Mouse (Mus musculus) heart, embryonic 14.5 days (tissue): ENCODE measurements at regions not wholly inside any gene's neighbourhood (a gene's known extent, or its start where the extent isn't known, plus 50 kb on each side); places are given as distances from the start of the nearest gene placed in this dataset.

Experiments used
- ATAC-seq: fragments of 200-750 bp; cut with Nextera tagmentation; 2 replicates; pipeline ENCODE4 v1.8.0; 2017; ENCODE audit warnings: low read depth, moderate TSS enrichment; ENCODE audit not compliant: insufficient number of reproducible peaks, insufficient read depth, low FRiP score
- H3K27ac ChIP-seq, 2 experiments: fragments of 200-500 bp in 1 of 2; fragments of 300-500 bp in 1 of 2; sonication (generic) in 1 of 2; replicated peaks in 1 of 2; 2 replicates each; pipeline ENCODE4 v1.5.1; 2012 to 2014; ENCODE audit warnings: low read depth in 2 of 2, low read length in 2 of 2, control low read depth in 1 of 2, mild to moderate bottlenecking in 1 of 2, mixed read lengths in 1 of 2; ENCODE audit not compliant: control insufficient read depth in 1 of 2, insufficient read depth in 1 of 2
- H3K27me3 ChIP-seq: fragments of 300-500 bp; sonication (generic); 2 replicates; pipeline ENCODE4 v1.6.1; 2014; ENCODE audit warnings: mild to moderate bottlenecking, low read length, control low read depth; ENCODE audit not compliant: control insufficient read depth, insufficient read depth
- H3K36me3 ChIP-seq: fragments of 300-500 bp; sonication (generic); 2 replicates; pipeline ENCODE4 v1.6.1; 2014; ENCODE audit warnings: mild to moderate bottlenecking, control low read depth, low read length, mixed read lengths; ENCODE audit not compliant: control insufficient read depth, insufficient read depth
- H3K4me1 ChIP-seq, 2 experiments: fragments of 200-500 bp in 1 of 2; fragments of 300-500 bp in 1 of 2; sonication (generic) in 1 of 2; 2 replicates each; pipeline ENCODE4 v1.6.1; 2012 to 2014; ENCODE audit warnings: low read length in 2 of 2, control low read depth in 1 of 2, mixed read lengths in 1 of 2; ENCODE audit not compliant: control insufficient read depth in 2 of 2, insufficient read depth in 2 of 2
- H3K4me2 ChIP-seq: fragments of 300-500 bp; sonication (generic); 2 replicates; pipeline ENCODE4 v1.6.1; 2014; ENCODE audit warnings: mild to moderate bottlenecking, low read length
- H3K4me3 ChIP-seq, 2 experiments: fragments of 200-500 bp in 1 of 2; fragments of 300-500 bp in 1 of 2; sonication (generic) in 1 of 2; 2 replicates each; pipeline ENCODE4 v1.5.1; 2012 to 2014; ENCODE audit warnings: low read length in 2 of 2, mild to moderate bottlenecking in 2 of 2, control low read depth in 1 of 2, low read depth in 1 of 2, moderate library complexity in 1 of 2; ENCODE audit not compliant: control insufficient read depth in 1 of 2, insufficient read depth in 1 of 2
- H3K9ac ChIP-seq: fragments of 300-500 bp; sonication (generic); 2 replicates; pipeline ENCODE4 v1.6.1; 2014; ENCODE audit warnings: mild to moderate bottlenecking, low read length
- H3K9me3 ChIP-seq: fragments of 300-500 bp; sonication (generic); 2 replicates; pipeline ENCODE4 v1.6.1; 2016; ENCODE audit warnings: low read length, control low read depth; ENCODE audit not compliant: control insufficient read depth
- WGBS: fragments of 180-500 bp; shearing (Covaris S2); extraction: QIAGEN DNeasy Blood & Tissue Kit; methylation state at CpG from one replicate; pipeline ENCODE4 v1.1.7; 2014; 5-methylcytosine and 5-hydroxymethylcytosine counted together

- H3K36me3 ChIP-seq, result no peaks in the 10 kb centered on the region
Measured at GRCm38 (mm10) chr10:93361654-93362195, 50.8 kb upstream of the Elk3 start.

GRCm38 (mm10) chr10:93364108-93364793, 53.3 kb upstream of the Elk3 start:
- H3K36me3 ChIP-seq, result no peaks in the 10 kb centered on the region
- H3K4me3 ChIP-seq, result no peak overlapping the region
- ATAC-seq, result no peak
- peaks cover 0 to 5% of the 10 kb centered on the region in 2 experiments; a peak in 2 of 4 replicates for H3K4me1 ChIP-seq
- WGBS, result 61% methylated on average over 3 of the region's 3 CpGs
- H3K4me2 ChIP-seq, result no peak overlapping the region
- H3K27me3 ChIP-seq, result no peaks in the 10 kb centered on the region
- H3K9me3 ChIP-seq, result no peaks in the 10 kb centered on the region
- no peak overlapping the region for H3K9ac ChIP-seq
- H3K27ac ChIP-seq, result no peak overlapping the region

More at GRCm38 (mm10) chr10:93361654-93362195, 50.8 kb upstream of the Elk3 start:
- Histone ChIP-seq H3K9ac (no peak overlapping the region), H3K27ac (no peak overlapping the region), H3K4me3 (no peak overlapping the region), H3K4me1 (peaks cover 0 to 5% of the 10 kb centered on the region in 2 experiments; a peak in 2 of 4 replicates), H3K4me2 (no peak overlapping the region), H3K27me3 (no peaks in the 10 kb centered on the region), H3K9me3 (no peaks in the 10 kb centered on the region)
- ATAC-seq, result no peak
- WGBS, result 73% methylated on average over 9 of the region's 9 CpGs

- no peaks in the 10 kb centered on the region for H3K9me3 ChIP-seq
- 73% methylated on average over 7 of the region's 7 CpGs for WGBS
- no peak overlapping the region for H3K4me3 ChIP-seq
- no peak overlapping the region for H3K9ac ChIP-seq
- H3K27ac ChIP-seq, result no peak overlapping the region
- no peak for ATAC-seq
- no peaks in the 10 kb centered on the region for H3K36me3 ChIP-seq
- H3K4me2 ChIP-seq, result no peak overlapping the region
- H3K27me3 ChIP-seq, result no peaks in the 10 kb centered on the region
- H3K4me1 ChIP-seq, result peaks cover 0 to 5% of the 10 kb centered on the region in 2 experiments; a peak in 2 of 4 replicates
Measured at GRCm38 (mm10) chr10:93364881-93365280, 53.9 kb upstream of the Elk3 start.

- Histone ChIP-seq H3K36me3 (no peaks in the 10 kb centered on the region), H3K4me1 (peaks cover 0 to 2% of the 10 kb centered on the region in 2 experiments; a peak in 2 of 4 replicates), H3K4me3 (no peak overlapping the region), H3K27ac (no peak overlapping the region), H3K9ac (no peak overlapping the region), H3K9me3 (no peaks in the 10 kb centered on the region), H3K4me2 (no peak overlapping the region), H3K27me3 (no peaks in the 10 kb centered on the region)
- WGBS, result 63% methylated on average over 6 of the region's 6 CpGs
- no peak for ATAC-seq
Measured at GRCm38 (mm10) chr10:93365318-93365717, 54.4 kb upstream of the Elk3 start.

GRCm38 (mm10) chr10:93365824-93366223, 54.9 kb upstream of the Elk3 start:
- 80% methylated on average over 5 of the region's 5 CpGs for WGBS
- Histone ChIP-seq H3K4me1 (peaks cover 0 to 2% of the 10 kb centered on the region in 2 experiments; a peak in 2 of 4 replicates), H3K27me3 (no peaks in the 10 kb centered on the region), H3K27ac (no peak overlapping the region), H3K4me3 (no peak overlapping the region), H3K9me3 (no peaks in the 10 kb centered on the region), H3K4me2 (no peak overlapping the region), H3K36me3 (no peaks in the 10 kb centered on the region), H3K9ac (no peak overlapping the region)
- ATAC-seq, result no peak

- 59% methylated on average over 3 of the region's 3 CpGs for WGBS
Measured at GRCm38 (mm10) chr10:93369737-93370136, 58.8 kb upstream of the Elk3 start.

GRCm38 (mm10) chr10:93370331-93370730, 59.4 kb upstream of the Elk3 start:
- Histone ChIP-seq H3K4me2 (no peak overlapping the region), H3K9me3 (no peaks in the 10 kb centered on the region), H3K4me3 (no peak overlapping the region), H3K4me1 (peaks cover 3 to 5% of the 10 kb centered on the region in 2 experiments; a peak in 3 of 4 replicates), H3K9ac (no peak overlapping the region), H3K27ac (no peak overlapping the region), H3K27me3 (no peaks in the 10 kb centered on the region), H3K36me3 (no peaks in the 10 kb centered on the region)
- no peak for ATAC-seq
- WGBS, result 66% methylated on average over 6 of the region's 6 CpGs

More at GRCm38 (mm10) chr10:93369737-93370136, 58.8 kb upstream of the Elk3 start:
- H3K4me3 ChIP-seq, result no peak overlapping the region
- no peak overlapping the region for H3K9ac ChIP-seq
- no peak for ATAC-seq
- no peak overlapping the region for H3K4me2 ChIP-seq
- no peak overlapping the region for H3K27ac ChIP-seq
- no peaks in the 10 kb centered on the region for H3K9me3 ChIP-seq
- no peaks in the 10 kb centered on the region for H3K27me3 ChIP-seq
- H3K4me1 ChIP-seq, result no peaks in the 10 kb centered on the region; a peak in 1 of 4 replicates
- no peaks in the 10 kb centered on the region for H3K36me3 ChIP-seq
